Mouse (Mus musculus) hindbrain, embryonic 15.5 days (tissue): Measurements from ENCODE around the gene Itga10. TPM values are rescaled to one million over a fixed set of nuclear protein-coding genes. Genes with fewer than 3 reads are reported as not detected.
A peak's percentile ranks its signal among the peaks of the same experiment; 100 is the strongest.

Source experiments
- ATAC-seq: fragments of 200-750 bp; cut with Nextera tagmentation; 2 replicates; pipeline ENCODE4 v1.8.0; 2017; ENCODE audit warnings: low read depth, moderate number of reproducible peaks, moderate TSS enrichment; ENCODE audit not compliant: low FRiP score
- H3K27ac ChIP-seq: fragments of 300-500 bp; sonication (generic); replicated peaks from 2 replicates; pipeline ENCODE4 v1.5.1; 2015; ENCODE audit warnings: mild to moderate bottlenecking, inconsistent platforms
- H3K27me3 ChIP-seq: fragments of 300-500 bp; sonication (generic); 2 replicates; pipeline ENCODE4 v1.6.1; 2015; ENCODE audit warnings: control low read depth, inconsistent platforms
- H3K36me3 ChIP-seq: fragments of 300-500 bp; sonication (generic); 2 replicates; pipeline ENCODE4 v1.6.1; 2015; ENCODE audit warnings: control low read depth, inconsistent platforms
- H3K4me1 ChIP-seq: fragments of 300-500 bp; sonication (generic); replicated peaks from 2 replicates; pipeline ENCODE4 v1.6.1; 2015; ENCODE audit warnings: control low read depth, inconsistent platforms
- H3K4me2 ChIP-seq: fragments of 300-500 bp; sonication (generic); 2 replicates; pipeline ENCODE4 v1.6.1; 2015; ENCODE audit warnings: moderate library complexity, mild to moderate bottlenecking, inconsistent platforms
- H3K4me3 ChIP-seq: fragments of 300-500 bp; sonication (generic); 2 replicates; pipeline ENCODE4 v1.5.1; 2015; ENCODE audit warnings: mild to moderate bottlenecking, inconsistent platforms
- H3K9ac ChIP-seq: fragments of 300-500 bp; sonication (generic); 2 replicates; pipeline ENCODE4 v1.6.1; 2015; ENCODE audit warnings: inconsistent platforms
- H3K9me3 ChIP-seq: fragments of 300-500 bp; sonication (generic); 2 replicates; pipeline ENCODE4 v1.6.1; 2016; ENCODE audit warnings: control low read depth, inconsistent platforms
- WGBS: fragments of 180-500 bp; shearing (Covaris S2); methylation state at CpG from one replicate; pipeline ENCODE4 v1.1.7; 2015; 5-methylcytosine and 5-hydroxymethylcytosine counted together
- polyA plus RNA-seq: library from polyadenylated mRNA; unstranded; fragments of >200 nt; fragmentation: Nextera tagmentation; extraction: Ambion mirVana; gene quantifications from 2 replicates; pipeline ENCODE4 v1.2.1, GENCODE M21; 2015

Gene Itga10
- polyA plus RNA-seq, 1 experiment from 2014 or later, result 1.1 TPM

- Histone ChIP-seq H3K9me3 (no peaks in the 10 kb centered on the region), H3K27ac (no peak within 1 kb of the TSS), H3K27me3 (0 out of 2 replicates have a peak, but pooled peaks cover 4% of the 10 kb centered on the region), H3K4me3 (peak within 1 kb of the TSS; percentile 50), H3K9ac (peak within 1 kb of the TSS; percentile 48), H3K4me2 (peak within 1 kb of the TSS; percentile 94), H3K36me3 (no peaks in the 10 kb centered on the region), H3K4me1 (peaks cover 5% of the 10 kb centered on the region)
- WGBS, result 5% methylated on average over 35 of the region's 35 CpGs
- peak; percentile 92 for ATAC-seq
Observed at GRCm38 (mm10) chr3:96669727-96670468, 24.5 kb downstream of the Itga10 start, which contains the start of gene Ankrd35. Ankrd35 (plus strand) TSS chr3:96670131.

DNA sequence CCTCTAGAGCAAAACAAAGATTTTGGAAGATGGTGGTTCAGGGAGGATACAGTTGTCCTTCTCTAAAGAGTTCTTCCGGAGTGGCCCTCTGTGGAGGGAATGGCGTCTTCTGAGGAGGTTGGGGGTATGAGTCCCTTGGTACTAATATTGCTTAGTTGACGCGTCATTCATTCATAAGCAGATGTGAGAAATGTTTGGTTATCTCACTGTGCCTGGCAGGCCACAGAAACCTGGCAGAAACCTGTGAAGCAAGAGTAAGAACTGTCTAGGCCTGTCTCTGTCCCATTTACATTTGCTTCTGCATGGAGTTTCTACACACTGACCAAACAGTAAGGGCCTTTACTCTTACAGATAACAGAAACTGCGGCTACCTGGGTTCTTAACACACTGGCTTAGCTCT is 26.1 kb downstream of the Itga10 start:
- Histone ChIP-seq H3K36me3 (no peaks in the 10 kb centered on the region), H3K27me3 (0 out of 2 replicates have a peak, but pooled peaks cover 4% of the 10 kb centered on the region), H3K4me1 (peaks cover 5% of the 10 kb centered on the region), H3K4me2 (no peak overlapping the region), H3K9me3 (no peaks in the 10 kb centered on the region), H3K27ac (no peak overlapping the region), H3K9ac (no peak overlapping the region), H3K4me3 (no peak overlapping the region)
- 96% methylated on average over 5 of the region's 5 CpGs for WGBS
- ATAC-seq, result no peak

DNA sequence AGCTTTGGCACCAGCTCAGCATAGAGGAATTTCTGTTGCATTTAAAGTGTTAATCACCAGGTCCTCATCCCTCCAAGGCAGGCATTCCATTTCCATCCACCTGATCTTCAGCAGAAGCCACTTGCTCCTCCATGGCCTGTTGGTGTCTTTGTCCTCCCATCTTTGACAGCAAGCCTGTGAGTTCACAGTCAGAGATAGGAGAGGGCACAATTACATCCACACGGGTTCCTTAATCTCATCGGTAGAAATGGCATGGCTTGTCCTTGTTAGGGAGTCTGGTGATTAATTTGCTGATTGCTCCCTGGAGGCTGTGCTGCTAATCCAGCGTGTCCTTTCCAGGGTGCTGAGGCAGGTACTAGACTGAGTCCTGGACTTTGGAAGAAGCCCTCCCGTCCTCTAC is 28.1 kb downstream of the Itga10 start:
- WGBS, result 69% methylated on average over 4 of the region's 4 CpGs
- Histone ChIP-seq H3K27me3 (0 out of 2 replicates have a peak, but pooled peaks cover 4% of the 10 kb centered on the region), H3K4me2 (no peak overlapping the region), H3K9ac (no peak overlapping the region), H3K36me3 (no peaks in the 10 kb centered on the region), H3K27ac (no peak overlapping the region), H3K4me3 (no peak overlapping the region), H3K9me3 (no peaks in the 10 kb centered on the region), H3K4me1 (peaks cover 5% of the 10 kb centered on the region)
- ATAC-seq, result no peak

DNA sequence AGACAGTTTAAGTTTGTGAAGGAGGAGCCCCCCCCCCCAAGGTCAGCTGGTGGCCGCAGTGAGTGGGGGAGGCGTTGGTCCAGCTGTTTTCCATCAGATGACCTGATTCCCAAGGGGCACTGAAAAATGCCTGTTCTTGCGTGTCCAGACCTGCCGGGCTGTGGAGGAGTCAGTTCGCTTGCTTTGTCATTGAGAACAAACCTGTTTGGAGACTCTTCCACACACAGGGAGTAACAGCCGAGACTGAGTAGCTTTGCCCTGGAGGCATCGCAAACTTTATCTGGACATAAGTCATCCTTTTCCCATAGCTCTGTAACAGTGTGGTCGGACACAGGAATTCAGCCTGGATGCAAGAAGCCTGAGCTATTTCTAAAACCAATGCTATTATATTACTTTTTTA is 29.1 kb downstream of the Itga10 start:
- ATAC-seq, result no peak
- no peak overlapping the region for H3K27ac ChIP-seq
- no peaks in the 10 kb centered on the region for H3K36me3 ChIP-seq
- WGBS, result 68% methylated on average over 8 of the region's 8 CpGs
- H3K4me3 ChIP-seq, result no peak overlapping the region
- H3K4me2 ChIP-seq, result no peak overlapping the region
- no peak overlapping the region for H3K9ac ChIP-seq
- no peaks in the 10 kb centered on the region for H3K9me3 ChIP-seq
- 0 out of 2 replicates have a peak, but pooled peaks cover 4% of the 10 kb centered on the region for H3K27me3 ChIP-seq
- H3K4me1 ChIP-seq, result peaks cover 5% of the 10 kb centered on the region

- Histone ChIP-seq H3K27me3 (0 out of 2 replicates have a peak, but pooled peaks cover 4% of the 10 kb centered on the region), H3K9ac (no peak overlapping the region), H3K9me3 (no peaks in the 10 kb centered on the region), H3K27ac (no peak overlapping the region), H3K4me3 (no peak overlapping the region), H3K4me1 (peaks cover 11% of the 10 kb centered on the region), H3K4me2 (no peak overlapping the region), H3K36me3 (no peaks in the 10 kb centered on the region)
- ATAC-seq, result no peak
- WGBS, result 87% methylated on average over 3 of the region's 3 CpGs
Observed at GRCm38 (mm10) chr3:96675171-96675570, 29.8 kb downstream of the Itga10 start.

DNA sequence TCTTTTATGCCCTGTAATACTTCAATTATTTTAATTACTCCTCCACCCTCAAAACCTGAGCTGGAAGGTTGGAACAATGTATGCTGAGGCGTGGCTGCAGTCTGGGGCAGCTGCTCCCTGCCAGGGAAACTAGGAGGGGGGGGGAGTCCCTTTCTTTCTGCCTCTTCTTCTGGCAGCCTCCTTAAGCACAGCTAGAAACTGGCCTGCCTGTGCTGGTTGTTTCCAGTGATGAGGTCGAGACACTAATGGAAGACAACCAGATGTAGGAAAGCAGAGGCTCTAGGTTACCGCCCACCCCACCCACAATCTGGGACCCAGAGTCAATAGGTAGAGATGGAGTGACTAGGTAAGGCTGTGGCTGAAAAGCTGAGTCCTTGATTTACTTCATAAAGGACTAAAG is 30.3 kb downstream of the Itga10 start:
- no peaks in the 10 kb centered on the region for H3K36me3 ChIP-seq
- H3K27me3 ChIP-seq, result 0 out of 2 replicates have a peak, but pooled peaks cover 4% of the 10 kb centered on the region
- H3K4me2 ChIP-seq, result no peak overlapping the region
- ATAC-seq, result no peak
- H3K9ac ChIP-seq, result no peak overlapping the region
- 24% methylated on average over 3 of the region's 3 CpGs for WGBS
- no peaks in the 10 kb centered on the region for H3K9me3 ChIP-seq
- H3K4me3 ChIP-seq, result no peak overlapping the region
- peaks cover 11% of the 10 kb centered on the region for H3K4me1 ChIP-seq
- H3K27ac ChIP-seq, result no peak overlapping the region

GRCm38 (mm10) chr3:96678456-96678855 is 33.1 kb downstream of the Itga10 start:
- Histone ChIP-seq H3K4me1 (peaks cover 11% of the 10 kb centered on the region), H3K27me3 (no peaks in the 10 kb centered on the region), H3K27ac (no peak overlapping the region), H3K4me3 (no peak overlapping the region), H3K9ac (no peak overlapping the region), H3K36me3 (no peaks in the 10 kb centered on the region), H3K9me3 (no peaks in the 10 kb centered on the region), H3K4me2 (no peak overlapping the region)
- ATAC-seq, result no peak
- WGBS, result 69% methylated on average over 7 of the region's 7 CpGs

DNA sequence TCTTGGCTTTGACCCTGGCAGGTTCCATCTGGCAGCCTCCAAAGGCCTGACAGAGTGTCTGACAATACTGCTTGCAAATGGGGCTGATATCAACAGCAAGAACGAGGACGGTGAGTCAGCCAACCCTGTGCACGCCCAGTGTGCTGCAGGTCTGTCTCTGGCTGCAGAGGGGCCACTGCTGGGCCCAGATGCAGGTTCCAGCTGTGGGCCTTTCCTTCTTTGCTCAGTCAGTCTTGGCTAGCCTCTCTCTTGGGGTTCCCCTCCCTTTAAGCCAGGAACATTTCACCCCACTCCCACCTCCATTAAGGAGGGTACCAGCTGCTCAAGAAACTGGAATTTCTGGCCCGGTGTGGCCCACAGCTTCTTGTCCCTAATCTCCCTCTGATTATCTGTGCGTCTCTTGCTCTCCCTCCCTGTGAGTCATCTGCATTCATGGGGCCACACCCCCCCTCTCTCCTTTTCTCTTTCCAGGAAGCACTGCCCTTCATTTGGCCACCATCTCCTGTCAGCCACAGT is 33.8 kb downstream of the Itga10 start:
- no peaks in the 10 kb centered on the region for H3K27me3 ChIP-seq
- ATAC-seq, result peak; percentile 16; the same call in 1 of the 2 replicates
- H3K4me3 ChIP-seq, result no peak overlapping the region
- no peak overlapping the region for H3K4me2 ChIP-seq
- no peaks in the 10 kb centered on the region for H3K36me3 ChIP-seq
- no peak overlapping the region for H3K27ac ChIP-seq
- peaks cover 11% of the 10 kb centered on the region for H3K4me1 ChIP-seq
- WGBS, result 36% methylated on average over 5 of the region's 5 CpGs
- no peaks in the 10 kb centered on the region for H3K9me3 ChIP-seq
- H3K9ac ChIP-seq, result no peak overlapping the region

GRCm38 (mm10) chr3:96680269-96680956 is 35.0 kb downstream of the Itga10 start:
- no peak overlapping the region for H3K4me2 ChIP-seq
- peaks cover 11% of the 10 kb centered on the region for H3K4me1 ChIP-seq
- H3K9me3 ChIP-seq, result no peaks in the 10 kb centered on the region
- ATAC-seq, result peak; percentile 47
- H3K36me3 ChIP-seq, result no peaks in the 10 kb centered on the region
- H3K4me3 ChIP-seq, result no peak overlapping the region
- H3K9ac ChIP-seq, result no peak overlapping the region
- 0 out of 2 replicates have a peak overlapping the region, but pooled peaks have one; percentile 1 for H3K27ac ChIP-seq
- peaks cover 3% of the 10 kb centered on the region; the same call in 1 of the 2 replicates for H3K27me3 ChIP-seq
- WGBS, result 15% methylated on average over 12 of the region's 12 CpGs

DNA sequence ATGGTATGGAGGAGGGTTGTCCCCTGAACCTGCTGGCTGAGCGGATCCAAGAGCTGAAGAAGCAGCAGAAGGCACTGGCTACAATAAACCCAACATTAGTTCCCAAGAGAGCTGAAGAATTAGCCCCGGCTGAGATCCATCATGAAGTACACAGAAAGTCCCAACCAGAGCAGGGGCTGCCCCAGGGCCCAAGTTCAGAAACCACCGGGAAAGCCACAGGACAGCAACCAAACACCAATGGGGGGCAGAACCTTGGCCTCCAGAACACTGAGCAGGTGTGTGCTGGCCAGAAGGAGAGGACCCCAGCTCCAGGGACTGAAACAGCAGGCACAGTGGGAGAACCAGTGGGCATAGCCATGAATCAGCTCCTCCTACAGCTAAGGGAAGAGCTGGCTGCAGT is 38.1 kb downstream of the Itga10 start:
- Histone ChIP-seq H3K27ac (no peak overlapping the region), H3K36me3 (no peaks in the 10 kb centered on the region), H3K4me2 (no peak overlapping the region), H3K9me3 (no peaks in the 10 kb centered on the region), H3K4me1 (peaks cover 11% of the 10 kb centered on the region), H3K27me3 (peaks cover 4% of the 10 kb centered on the region; the same call in 1 of the 2 replicates), H3K9ac (no peak overlapping the region), H3K4me3 (no peak overlapping the region)
- 86% methylated on average over 3 of the region's 3 CpGs for WGBS
- no peak for ATAC-seq

- Histone ChIP-seq H3K9me3 (no peaks in the 10 kb centered on the region), H3K9ac (no peak overlapping the region), H3K27me3 (peaks cover 4% of the 10 kb centered on the region; the same call in 1 of the 2 replicates), H3K4me1 (peaks cover 11% of the 10 kb centered on the region), H3K4me3 (peak overlapping the region; percentile 5; the same call in 1 of the 2 replicates), H3K4me2 (peak overlapping the region; percentile 50), H3K27ac (no peak overlapping the region), H3K36me3 (no peaks in the 10 kb centered on the region)
- 61% methylated on average over 17 of the region's 17 CpGs for WGBS
- no peak for ATAC-seq
Observed at GRCm38 (mm10) chr3:96684151-96684821, 38.9 kb downstream of the Itga10 start.
